Mouse (Mus musculus) heart, adult 2 months (tissue): ENCODE measurements around the gene Efna2.
A peak's percentile ranks its signal among the peaks of the same experiment; 100 is the strongest.

Experiments used
- CTCF ChIP-seq: fragments of 200-600 bp; IDR thresholded peaks from 2 replicates; pipeline ENCODE4 v1.8.1; 2022; ENCODE audit warnings: antibody characterized with exemption, mild to moderate bottlenecking, moderate library complexity
- EP300 ChIP-seq: fragments of 200-500 bp; IDR thresholded peaks from 2 replicates; pipeline ENCODE4 v1.6.1; 2011; ENCODE audit warnings: low read depth, low read length, control low read depth; ENCODE audit not compliant: insufficient read depth

DNA sequence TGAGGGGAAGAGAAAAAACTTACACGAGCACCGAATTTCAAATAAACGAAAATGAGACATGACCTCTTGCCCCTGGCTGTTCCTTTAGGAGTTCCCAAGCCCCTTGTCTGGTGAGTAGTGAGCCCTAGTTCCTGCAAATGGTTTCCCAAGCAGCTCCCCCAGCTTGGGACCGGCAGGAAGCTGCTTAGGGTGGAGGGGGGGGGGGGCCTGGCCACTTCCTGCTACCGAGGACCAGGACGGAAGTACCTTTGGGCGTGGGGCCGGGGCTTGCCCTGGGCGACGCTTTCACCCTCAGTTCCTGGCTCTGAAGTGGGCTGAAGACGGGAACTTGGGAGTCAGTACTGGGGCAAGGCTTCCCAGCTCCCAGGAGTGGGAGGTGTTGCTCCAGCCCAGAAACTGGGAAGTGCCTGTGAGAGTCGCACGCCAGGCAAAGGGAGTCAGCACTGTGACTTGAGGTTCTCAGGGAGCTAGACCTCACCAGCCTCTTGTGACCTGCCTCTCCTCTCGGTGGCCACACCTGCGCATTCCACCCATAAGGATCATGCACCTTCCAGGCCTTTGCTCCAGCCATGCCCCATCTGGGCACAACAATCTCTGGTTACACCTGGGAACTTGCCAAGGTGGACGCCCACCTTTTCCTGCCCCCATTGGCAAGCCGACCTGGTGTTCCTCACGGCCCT is 20.8 kb upstream of the Efna2 start:
- TF ChIP-seq CTCF (no peak), EP300 (peak; percentile 73; the same call in 1 of the 2 replicates)
